Mouse (Mus musculus) heart, embryonic 12.5 days (tissue): ENCODE measurements around the gene Irf1. TPM values are rescaled to one million over a fixed set of nuclear protein-coding genes. Genes with fewer than 3 reads are reported as not detected.

ENCODE experiments used
- ATAC-seq: fragments of 200-750 bp; cut with Nextera tagmentation; 2 replicates; pipeline ENCODE4 v1.8.0; 2017; ENCODE audit warnings: moderate TSS enrichment, moderate library complexity; ENCODE audit not compliant: insufficient number of reproducible peaks, low FRiP score
- H3K27ac ChIP-seq: fragments of 300-500 bp; sonication (generic); 2 replicates; pipeline ENCODE4 v1.5.1; 2016; ENCODE audit warnings: mild to moderate bottlenecking, moderate library complexity; ENCODE audit not compliant: poor library complexity, severe bottlenecking
- H3K27me3 ChIP-seq: fragments of 300-500 bp; sonication (generic); replicated peaks from 2 replicates; pipeline ENCODE4 v1.6.1; 2016; ENCODE audit warnings: mild to moderate bottlenecking, moderate library complexity
- H3K36me3 ChIP-seq: fragments of 300-500 bp; sonication (generic); 2 replicates; pipeline ENCODE4 v1.6.1; 2016; ENCODE audit warnings: mild to moderate bottlenecking, moderate library complexity
- H3K4me1 ChIP-seq: fragments of 300-500 bp; sonication (generic); replicated peaks from 2 replicates; pipeline ENCODE4 v1.6.1; 2016; ENCODE audit warnings: mild to moderate bottlenecking
- H3K4me2 ChIP-seq: fragments of 300-500 bp; sonication (generic); 2 replicates; pipeline ENCODE4 v1.6.1; 2016; ENCODE audit warnings: mild to moderate bottlenecking, moderate library complexity
- H3K4me3 ChIP-seq: fragments of 300-500 bp; sonication (generic); 2 replicates; pipeline ENCODE4 v1.5.1; 2016; ENCODE audit warnings: mild to moderate bottlenecking
- H3K9ac ChIP-seq: fragments of 300-500 bp; sonication (generic); 2 replicates; pipeline ENCODE4 v1.6.1; 2016; ENCODE audit warnings: mild to moderate bottlenecking, moderate library complexity
- H3K9me3 ChIP-seq: fragments of 300-500 bp; sonication (generic); replicated peaks from 2 replicates; pipeline ENCODE4 v1.6.1; 2016; ENCODE audit warnings: mild to moderate bottlenecking, moderate library complexity
- WGBS: fragments of 180-500 bp; shearing (Covaris S2); methylation state at CpG from one replicate; pipeline ENCODE4 v1.1.7; 2016; 5-methylcytosine and 5-hydroxymethylcytosine counted together
- polyA plus RNA-seq: library from polyadenylated mRNA; unstranded; fragments of >200 nt; fragmentation: Nextera tagmentation; extraction: Ambion mirVana; gene quantifications from 2 replicates; pipeline ENCODE4 v1.2.1, GENCODE M21; 2016

Gene Irf1
- polyA plus RNA-seq, 1 experiment from 2014 or later: 9.8 TPM

DNA sequence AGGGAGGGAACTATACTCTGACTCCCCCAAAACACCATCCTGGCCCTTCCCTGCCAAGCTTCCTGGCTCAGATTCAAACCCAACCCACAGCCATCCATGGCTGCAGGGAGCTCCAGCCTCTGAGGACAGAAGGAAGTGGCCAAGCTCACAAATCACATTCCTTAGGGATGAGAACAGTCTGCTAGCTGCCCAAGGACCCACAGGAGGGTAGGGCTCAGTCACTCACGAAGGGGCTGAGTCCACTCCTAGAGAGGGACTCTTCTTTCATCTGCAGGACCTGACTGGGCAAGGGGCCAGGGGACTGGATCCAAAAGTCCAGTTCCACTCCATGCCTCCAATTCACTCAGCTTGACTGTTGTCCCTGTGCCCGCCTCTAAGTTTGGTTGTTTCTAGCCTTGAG, 8.0 kb upstream of the Irf1 start:
- Histone ChIP-seq H3K4me3 (no peak overlapping the region), H3K4me1 (peaks cover 62% of the 10 kb centered on the region), H3K9me3 (no peaks in the 10 kb centered on the region), H3K4me2 (no peak overlapping the region), H3K27ac (peak overlapping the region; percentile 91), H3K36me3 (no peaks in the 10 kb centered on the region), H3K9ac (no peak overlapping the region), H3K27me3 (no peaks in the 10 kb centered on the region)
- no peak; the same call in 1 of the 2 replicates for ATAC-seq
- 33% methylated on average over 2 of the region's 2 CpGs for WGBS

DNA sequence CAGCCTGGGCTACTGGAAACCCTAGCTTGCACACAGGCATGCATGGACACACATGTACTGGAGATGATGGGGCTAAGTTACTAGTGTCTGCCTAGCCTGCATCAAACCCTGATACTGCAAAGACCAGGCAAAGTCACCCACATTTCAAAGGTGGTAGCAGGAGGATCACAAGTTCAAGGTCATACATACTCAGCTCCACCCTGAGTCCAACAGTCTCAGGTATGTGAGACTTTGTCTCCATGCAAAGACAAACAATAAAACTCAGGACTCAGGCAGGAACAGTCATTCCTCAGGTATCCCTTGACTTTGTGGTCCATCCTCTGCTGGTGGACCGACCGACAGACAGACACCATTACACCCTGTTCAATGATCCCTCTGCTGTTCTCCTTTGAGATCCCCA, 7.4 kb upstream of the Irf1 start:
- Histone ChIP-seq H3K36me3 (no peaks in the 10 kb centered on the region), H3K4me1 (peaks cover 62% of the 10 kb centered on the region), H3K27ac (peak overlapping the region; percentile 91), H3K9me3 (no peaks in the 10 kb centered on the region), H3K4me3 (peak overlapping the region; percentile 38), H3K9ac (peak overlapping the region; percentile 76), H3K4me2 (peak overlapping the region; percentile 71), H3K27me3 (no peaks in the 10 kb centered on the region)
- no peak for ATAC-seq
- 63% methylated on average over 2 of the region's 2 CpGs for WGBS

DNA sequence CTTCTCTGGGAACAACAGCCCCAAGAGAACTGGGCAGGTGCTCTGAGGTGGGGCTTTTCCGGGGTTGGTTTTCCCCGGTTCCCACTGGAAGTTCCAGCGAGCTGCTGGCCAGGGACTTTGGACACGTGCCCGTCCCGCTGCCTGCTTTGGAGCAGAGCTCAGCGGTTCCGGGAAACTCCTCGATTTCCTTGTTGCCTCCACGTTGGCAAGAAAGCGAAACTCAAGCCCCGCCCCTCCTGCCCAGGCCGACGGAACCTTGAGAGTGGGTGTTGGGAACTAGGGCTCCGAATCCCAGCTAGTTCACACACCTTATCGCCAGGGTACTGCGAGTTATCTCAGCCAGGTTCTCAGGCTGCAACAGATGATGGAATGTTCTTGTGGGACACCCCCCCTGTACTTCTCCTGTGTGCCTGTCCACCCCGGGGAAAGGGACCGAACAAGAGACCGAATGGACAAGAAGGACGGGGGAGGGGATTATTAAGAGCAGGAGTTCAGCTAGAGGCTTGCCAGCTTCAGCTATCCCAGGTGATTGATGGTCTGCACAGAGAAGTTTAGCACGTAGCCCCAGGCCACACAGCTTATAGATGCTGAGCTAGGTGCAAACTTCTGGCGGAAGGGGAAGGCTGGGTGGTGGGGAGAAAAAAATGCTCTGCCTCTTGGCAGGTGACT, 6.9 kb upstream of the Irf1 start:
- ATAC-seq: peak; percentile 12; the same call in 1 of the 2 replicates
- H3K9ac ChIP-seq: peak overlapping the region; percentile 76

DNA sequence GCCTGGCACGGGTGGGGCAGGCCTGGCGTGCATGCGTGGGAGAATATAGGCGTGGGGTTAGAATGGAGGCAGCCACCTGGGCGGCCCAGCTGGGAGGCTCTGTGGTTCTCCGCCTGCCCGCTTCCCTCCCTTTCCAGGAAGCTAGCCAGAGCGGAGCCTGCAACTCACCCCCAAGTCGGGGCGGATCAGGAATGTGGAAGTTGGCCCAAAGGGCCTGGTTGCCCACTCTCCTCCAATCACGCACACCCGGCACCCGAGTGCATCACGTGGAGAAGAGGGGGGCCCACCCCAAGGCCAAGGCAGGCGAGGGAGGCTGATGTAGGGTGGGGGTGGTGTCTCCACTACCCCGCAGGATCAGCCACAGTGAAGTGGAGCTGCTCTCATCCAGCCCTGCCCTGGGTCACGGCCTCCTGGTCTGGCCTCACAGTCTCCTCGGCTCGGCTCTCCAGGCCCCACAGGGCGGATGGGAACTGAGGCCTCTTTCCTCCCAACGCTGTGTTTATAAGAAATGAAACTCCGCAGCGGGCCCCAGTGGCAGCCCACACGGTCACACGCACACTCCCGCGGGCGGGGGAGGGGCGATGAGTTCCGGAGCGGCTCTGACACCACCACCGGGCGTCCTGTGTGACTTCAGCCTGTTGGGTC, 6.2 kb upstream of the Irf1 start:
- Histone ChIP-seq H3K4me3 (peak overlapping the region; percentile 38), H3K9me3 (no peaks in the 10 kb centered on the region), H3K27me3 (peaks cover 2% of the 10 kb centered on the region), H3K9ac (peak overlapping the region; percentile 76), H3K27ac (peak overlapping the region; percentile 91), H3K4me1 (peaks cover 62% of the 10 kb centered on the region), H3K36me3 (no peaks in the 10 kb centered on the region), H3K4me2 (peak overlapping the region; percentile 71)
- 3% methylated on average over 32 of the region's 33 CpGs for WGBS
- ATAC-seq: peak; percentile 73

More for the DNA sequence above, 6.9 kb upstream of the Irf1 start:
- Histone ChIP-seq H3K4me2 (peak overlapping the region; percentile 71), H3K9me3 (no peaks in the 10 kb centered on the region), H3K36me3 (no peaks in the 10 kb centered on the region), H3K4me3 (peak overlapping the region; percentile 38), H3K27ac (peak overlapping the region; percentile 91), H3K4me1 (peaks cover 62% of the 10 kb centered on the region), H3K27me3 (no peaks in the 10 kb centered on the region)
- 3% methylated on average over 23 of the region's 23 CpGs for WGBS

DNA sequence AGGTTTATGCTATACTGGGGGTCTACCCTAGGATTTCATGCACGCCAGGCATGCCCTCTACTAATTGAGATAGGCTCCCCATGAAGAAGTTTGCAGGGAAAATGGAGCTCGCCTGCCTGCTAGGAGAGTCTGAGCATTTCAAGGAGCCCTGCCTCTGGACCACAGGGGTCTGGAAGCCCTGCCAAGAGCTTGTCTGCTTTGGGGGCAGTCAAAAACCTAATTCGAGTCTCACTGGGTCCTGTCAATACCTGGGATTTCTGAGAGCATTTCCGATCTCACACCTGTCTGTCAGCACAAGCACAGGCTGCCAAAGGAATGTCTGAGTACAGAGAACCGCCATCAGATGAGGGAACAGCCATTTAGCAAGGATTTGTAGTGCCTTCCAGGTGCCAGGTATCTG, 5.2 kb upstream of the Irf1 start:
- Histone ChIP-seq H3K4me1 (peaks cover 53% of the 10 kb centered on the region), H3K4me2 (no peak overlapping the region), H3K36me3 (no peaks in the 10 kb centered on the region), H3K9me3 (no peaks in the 10 kb centered on the region), H3K4me3 (no peak overlapping the region), H3K27ac (peak overlapping the region; percentile 91), H3K9ac (0 out of 2 replicates have a peak overlapping the region, but pooled peaks have one; percentile 8), H3K27me3 (peaks cover 6% of the 10 kb centered on the region)
- WGBS: 46% methylated on average over 5 of the region's 5 CpGs
- ATAC-seq: no peak

DNA sequence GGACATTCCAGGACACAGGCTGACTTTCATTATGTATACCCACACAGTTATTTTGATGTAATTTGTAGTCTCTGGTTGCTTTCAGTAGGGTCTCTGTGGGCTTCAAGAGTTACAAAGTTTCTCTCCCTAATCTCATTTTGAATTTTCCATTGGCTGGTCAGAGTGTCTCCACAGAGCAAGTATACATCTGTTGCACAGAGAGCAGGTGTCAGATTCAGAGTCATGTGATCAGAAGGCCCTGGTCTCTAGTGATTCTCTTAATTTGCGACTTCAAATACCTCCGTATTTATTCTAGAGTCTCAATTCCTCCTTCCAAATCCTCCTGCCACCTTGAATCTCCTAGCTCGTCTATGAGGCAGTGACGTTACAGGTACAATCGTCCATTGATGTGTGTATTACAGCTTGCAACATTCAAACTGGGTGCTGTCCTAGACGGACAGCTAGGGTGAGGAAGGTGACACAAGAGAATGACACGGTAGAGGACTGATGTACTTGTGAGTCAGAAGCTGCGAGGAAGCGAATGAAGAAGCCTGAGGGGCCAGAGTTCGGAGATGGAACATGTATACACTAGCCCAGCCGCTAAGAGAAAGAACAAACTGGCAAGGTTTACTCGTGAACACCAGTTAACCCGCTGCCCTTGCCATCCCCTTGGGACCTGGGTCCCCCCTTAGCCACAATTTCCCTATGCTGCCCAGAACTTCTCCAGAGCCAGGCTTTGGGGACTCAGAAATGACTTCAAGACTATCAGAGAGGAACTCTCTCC, 1.2 kb upstream of the Irf1 start:
- Histone ChIP-seq H3K27ac (no peak overlapping the region), H3K4me1 (peaks cover 20% of the 10 kb centered on the region), H3K36me3 (peaks cover 5% of the 10 kb centered on the region), H3K27me3 (peaks cover 6% of the 10 kb centered on the region), H3K9ac (no peak overlapping the region), H3K4me2 (no peak overlapping the region), H3K4me3 (no peak overlapping the region), H3K9me3 (no peaks in the 10 kb centered on the region)
- 76% methylated on average over 13 of the region's 13 CpGs for WGBS
- ATAC-seq: no peak

DNA sequence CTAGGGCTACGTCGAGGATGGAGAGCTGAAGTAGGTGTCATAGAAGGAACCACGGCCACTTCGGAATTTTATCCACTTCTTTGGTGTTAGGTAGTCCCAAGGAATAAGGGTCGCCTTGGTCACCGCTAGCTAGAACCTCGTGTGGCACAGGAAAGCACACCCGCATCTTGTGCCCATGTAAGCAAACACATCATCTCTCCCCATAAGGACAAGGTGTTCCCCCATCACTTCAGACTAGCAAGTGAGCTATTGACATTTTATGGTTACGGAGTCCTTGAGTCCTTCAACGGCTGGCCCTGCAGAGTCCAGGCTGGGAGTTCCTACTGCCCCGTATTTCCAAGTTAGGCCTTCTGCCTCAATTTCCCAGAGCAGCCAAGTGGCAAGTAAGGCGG, 633 bp upstream of the Irf1 start:
- H3K27me3 ChIP-seq: peaks cover 6% of the 10 kb centered on the region
- H3K4me3 ChIP-seq: peak overlapping the region; percentile 88
- no peaks in the 10 kb centered on the region for H3K9me3 ChIP-seq
- H3K27ac ChIP-seq: no peak overlapping the region
- peaks cover 15% of the 10 kb centered on the region for H3K4me1 ChIP-seq
- H3K4me2 ChIP-seq: peak overlapping the region; percentile 88
- ATAC-seq: no peak
- peak overlapping the region; percentile 85; the same call in 1 of the 2 replicates for H3K9ac ChIP-seq
- WGBS: 46% methylated on average over 12 of the region's 12 CpGs
- peaks cover 11% of the 10 kb centered on the region for H3K36me3 ChIP-seq

DNA sequence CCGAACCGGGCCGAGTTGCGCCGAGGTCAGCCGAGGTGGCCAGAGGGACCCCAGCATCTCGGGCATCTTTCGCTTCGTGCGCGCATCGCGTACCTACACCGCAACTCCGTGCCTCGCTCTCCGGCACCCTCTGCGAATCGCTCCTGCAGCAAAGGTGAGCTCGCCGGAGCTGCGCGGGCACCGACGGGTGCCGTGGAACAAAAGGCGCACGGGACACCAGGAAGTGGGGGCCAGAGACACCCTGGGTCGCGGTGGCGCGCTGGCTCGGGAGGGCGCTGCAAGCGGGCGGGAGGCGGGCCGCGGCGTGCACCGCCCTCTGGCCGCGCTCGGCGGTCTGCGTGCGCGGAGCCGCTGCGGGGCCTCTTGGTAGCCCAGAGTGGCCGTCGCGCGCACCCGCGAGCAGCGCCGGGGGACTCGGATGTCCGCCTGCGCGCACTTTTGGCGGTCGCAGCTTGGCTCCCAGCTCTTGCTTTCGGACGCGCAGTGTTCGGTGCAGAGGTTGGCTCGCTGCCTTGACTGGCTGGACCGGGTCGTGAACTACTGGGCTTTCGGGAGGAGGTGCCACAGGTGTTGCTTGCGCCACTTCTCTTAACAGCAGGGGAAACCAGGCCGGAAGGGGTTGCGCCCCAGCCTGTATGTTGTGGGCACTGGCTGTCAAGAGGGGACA, 444 bp downstream of the Irf1 start:
- Histone ChIP-seq H3K4me3 (peak overlapping the region; percentile 88), H3K4me2 (peak overlapping the region; percentile 88), H3K27me3 (peaks cover 6% of the 10 kb centered on the region), H3K36me3 (peaks cover 21% of the 10 kb centered on the region), H3K4me1 (peaks cover 5% of the 10 kb centered on the region), H3K27ac (peak overlapping the region; percentile 55), H3K9ac (peak overlapping the region; percentile 85), H3K9me3 (no peaks in the 10 kb centered on the region)
- under 1% methylated on average over 75 of the region's 75 CpGs for whole genome bisulfite sequencing
- ATAC-seq: peak; percentile 81

DNA sequence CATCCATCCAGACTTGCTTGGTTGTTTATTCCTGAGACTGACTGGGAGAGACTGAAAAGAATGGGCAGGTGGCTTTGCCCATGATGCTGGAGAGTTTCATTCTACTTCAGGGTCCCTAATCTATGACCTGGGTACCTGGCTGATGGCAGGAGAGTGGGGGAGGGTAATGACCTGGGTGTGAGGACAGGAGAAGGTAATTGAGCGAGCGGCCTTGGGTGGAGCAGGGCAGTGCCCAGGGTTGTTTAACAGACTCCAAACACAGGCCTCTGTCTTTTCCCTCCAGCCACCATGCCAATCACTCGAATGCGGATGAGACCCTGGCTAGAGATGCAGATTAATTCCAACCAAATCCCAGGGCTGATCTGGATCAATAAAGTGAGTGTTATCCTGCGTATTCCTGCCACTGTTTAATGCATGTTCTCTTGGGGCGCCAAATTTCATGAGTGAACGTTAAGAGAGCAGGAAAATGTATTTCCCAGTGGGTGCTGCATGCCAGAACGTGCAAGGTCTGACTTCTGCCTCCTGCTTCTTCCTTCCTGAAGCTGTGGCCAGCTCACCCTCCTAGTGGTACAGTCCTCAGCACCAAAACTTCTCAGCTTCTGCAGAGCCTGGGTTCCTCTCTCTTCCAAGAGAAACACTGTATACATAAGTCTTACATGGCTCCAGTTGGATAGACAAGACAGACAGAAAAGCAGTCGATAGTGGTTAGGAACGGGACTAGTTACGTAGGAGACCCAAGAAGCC, 1.4 kb downstream of the Irf1 start:
- ATAC-seq: no peak
- peak overlapping the region; percentile 88 for H3K4me2 ChIP-seq
- peak overlapping the region; percentile 88 for H3K4me3 ChIP-seq
- 84% methylated on average over 11 of the region's 11 CpGs for WGBS
- H3K27ac ChIP-seq: no peak overlapping the region
- H3K27me3 ChIP-seq: peaks cover 6% of the 10 kb centered on the region
- peak overlapping the region; percentile 17 for H3K9ac ChIP-seq
- peaks cover 5% of the 10 kb centered on the region for H3K4me1 ChIP-seq
- H3K36me3 ChIP-seq: peaks cover 30% of the 10 kb centered on the region
- no peaks in the 10 kb centered on the region for H3K9me3 ChIP-seq

DNA sequence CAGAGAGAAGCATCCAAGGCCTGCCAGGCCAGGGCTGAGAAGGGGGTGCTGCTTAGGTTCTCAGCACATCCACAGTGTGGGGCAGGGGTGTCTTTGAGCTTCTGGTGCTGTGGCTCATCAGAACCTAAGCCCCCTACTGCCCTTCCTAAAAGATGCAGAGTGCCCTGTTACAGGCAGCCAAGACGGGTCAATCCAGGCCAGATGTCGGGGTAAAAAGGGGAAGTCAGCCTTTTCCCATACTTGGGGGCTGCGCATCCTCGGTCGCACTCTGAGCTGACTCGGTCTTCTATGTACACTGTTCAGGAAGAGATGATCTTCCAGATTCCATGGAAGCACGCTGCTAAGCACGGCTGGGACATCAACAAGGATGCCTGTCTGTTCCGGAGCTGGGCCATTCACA, 2.7 kb downstream of the Irf1 start:
- Histone ChIP-seq H3K9ac (no peak overlapping the region), H3K9me3 (no peaks in the 10 kb centered on the region), H3K4me1 (peaks cover 5% of the 10 kb centered on the region), H3K27ac (no peak overlapping the region), H3K27me3 (peaks cover 6% of the 10 kb centered on the region), H3K4me3 (no peak overlapping the region), H3K4me2 (no peak overlapping the region), H3K36me3 (peaks cover 43% of the 10 kb centered on the region)
- ATAC-seq: no peak
- 88% methylated on average over 9 of the region's 9 CpGs for WGBS
